Mouse (Mus musculus) lung, postnatal 0 days (tissue): Measurements from ENCODE around the gene Pcnx. TPM values are rescaled to one million over a fixed set of nuclear protein-coding genes. Genes with fewer than 3 reads are reported as not detected.

Experiments
- ATAC-seq: fragments of 200-750 bp; cut with Nextera tagmentation; 2 replicates; pipeline ENCODE4 v1.8.0; 2017; ENCODE audit warnings: moderate library complexity
- DNase-seq: peaks from one replicate; pipeline ENCODE4 v3.0.0-alpha.2; 2016; ENCODE audit warnings: low spot score
- H3K27ac ChIP-seq: fragments of 300-500 bp; sonication (generic); 2 replicates; pipeline ENCODE4 v1.5.1; 2014; ENCODE audit warnings: antibody characterized with exemption, mild to moderate bottlenecking, low read length, mixed read lengths
- H3K27me3 ChIP-seq: fragments of 300-500 bp; sonication (generic); replicated peaks from 2 replicates; pipeline ENCODE4 v1.6.1; 2014; ENCODE audit warnings: low read length, mixed read lengths; ENCODE audit not compliant: insufficient read depth
- H3K36me3 ChIP-seq: fragments of 300-500 bp; sonication (generic); 2 replicates; pipeline ENCODE4 v1.6.1; 2014; ENCODE audit warnings: low read length, mixed read lengths; ENCODE audit not compliant: insufficient read depth
- H3K4me1 ChIP-seq: fragments of 300-500 bp; sonication (generic); 2 replicates; pipeline ENCODE4 v1.6.1; 2014; ENCODE audit warnings: antibody characterized with exemption, low read depth, low read length, mixed read lengths; ENCODE audit not compliant: insufficient read depth
- H3K4me2 ChIP-seq: fragments of 300-500 bp; sonication (generic); replicated peaks from 2 replicates; pipeline ENCODE4 v1.6.1; 2014; ENCODE audit warnings: low read depth, mild to moderate bottlenecking, low read length, moderate library complexity, mixed read lengths
- H3K4me3 ChIP-seq: fragments of 300-500 bp; sonication (generic); 2 replicates; pipeline ENCODE4 v1.5.1; 2014; ENCODE audit warnings: low read depth, low read length
- H3K9ac ChIP-seq: fragments of 300-500 bp; sonication (generic); replicated peaks from 2 replicates; pipeline ENCODE4 v1.6.1; 2014; ENCODE audit warnings: low read depth, mild to moderate bottlenecking
- H3K9me3 ChIP-seq: fragments of 300-500 bp; sonication (generic); 2 replicates; pipeline ENCODE4 v1.6.1; 2016; ENCODE audit warnings: low read length, mixed read lengths
- CTCF ChIP-seq: IDR thresholded peaks from 2 replicates; pipeline ENCODE4 v1.5.1; 2016; ENCODE audit warnings: antibody characterized with exemption, mild to moderate bottlenecking
- EP300 ChIP-seq: IDR thresholded peaks from 2 replicates; pipeline ENCODE4 v1.6.1; 2016; ENCODE audit warnings: antibody characterized with exemption, mild to moderate bottlenecking, control low read depth
- WGBS: fragments of 180-500 bp; shearing (Covaris S2); extraction: QIAGEN DNeasy Blood & Tissue Kit; methylation state at CpG from one replicate; pipeline ENCODE4 v1.1.7; 2014; 5-methylcytosine and 5-hydroxymethylcytosine counted together
- polyA plus RNA-seq: library from polyadenylated mRNA; unstranded; fragments of >200 nt; fragmentation: Nextera tagmentation; extraction: Ambion mirVana; gene quantifications from 2 replicates; pipeline ENCODE4 v1.2.1, GENCODE M21; 2015

Pcnx gene
- polyA plus RNA-seq, 1 experiment from 2014 or later, result 13.5 TPM

- H3K36me3 ChIP-seq, result no peaks in the 10 kb centered on the region
- no peaks in the 10 kb centered on the region for H3K27me3 ChIP-seq
- no peak for ATAC-seq
- H3K4me2 ChIP-seq, result no peak overlapping the region
- WGBS, result 52% methylated on average over 4 of the region's 4 CpGs
- H3K27ac ChIP-seq, result no peak overlapping the region
- DNase-seq, result no peak
- H3K4me1 ChIP-seq, result no peaks in the 10 kb centered on the region
- no peak for TF ChIP-seq EP300
- no peak overlapping the region for H3K9ac ChIP-seq
- H3K4me3 ChIP-seq, result no peak overlapping the region
- H3K9me3 ChIP-seq, result no peaks in the 10 kb centered on the region
Observed at GRCm38 (mm10) chr12:81822176-81822575, 37.6 kb upstream of the Pcnx start.

- Histone ChIP-seq H3K9me3 (no peaks in the 10 kb centered on the region), H3K27me3 (no peaks in the 10 kb centered on the region), H3K4me1 (no peaks in the 10 kb centered on the region), H3K9ac (no peak overlapping the region), H3K36me3 (no peaks in the 10 kb centered on the region), H3K4me3 (no peak overlapping the region), H3K4me2 (no peak overlapping the region), H3K27ac (no peak overlapping the region)
- no peak for TF ChIP-seq CTCF
- no peak for DNase-seq
- WGBS, result 87% methylated on average over 4 of the region's 4 CpGs
- no peak for ATAC-seq
Observed at GRCm38 (mm10) chr12:81822778-81823480, 36.9 kb upstream of the Pcnx start.

- 80% methylated on average over 2 of the region's 2 CpGs for WGBS
- DNase-seq, result no peak
- Histone ChIP-seq H3K9ac (no peak overlapping the region), H3K36me3 (no peaks in the 10 kb centered on the region), H3K27me3 (no peaks in the 10 kb centered on the region), H3K9me3 (no peaks in the 10 kb centered on the region), H3K4me2 (no peak overlapping the region), H3K4me1 (no peaks in the 10 kb centered on the region), H3K27ac (no peak overlapping the region), H3K4me3 (no peak overlapping the region)
- ATAC-seq, result no peak
- TF ChIP-seq CTCF, result no peak
- no peak for TF ChIP-seq EP300
Observed at GRCm38 (mm10) chr12:81828355-81828754, 31.5 kb upstream of the Pcnx start.

GRCm38 (mm10) chr12:81832039-81832738 lies 27.6 kb upstream of the Pcnx start:
- ATAC-seq, result no peak
- 48% methylated on average over 5 of the region's 5 CpGs for WGBS

GRCm38 (mm10) chr12:81833094-81833493 lies 26.7 kb upstream of the Pcnx start:
- WGBS, result 91% methylated on average over 2 of the region's 2 CpGs
- Histone ChIP-seq H3K36me3 (no peaks in the 10 kb centered on the region), H3K27ac (no peak overlapping the region), H3K9ac (no peak overlapping the region), H3K4me1 (no peaks in the 10 kb centered on the region), H3K4me3 (no peak overlapping the region), H3K4me2 (no peak overlapping the region), H3K27me3 (no peaks in the 10 kb centered on the region), H3K9me3 (no peaks in the 10 kb centered on the region)
- TF ChIP-seq EP300, result no peak
- TF ChIP-seq CTCF, result no peak
- no peak for DNase-seq
- ATAC-seq, result no peak

More at GRCm38 (mm10) chr12:81832039-81832738, 27.6 kb upstream of the Pcnx start:
- no peak overlapping the region for H3K4me3 ChIP-seq
- H3K9me3 ChIP-seq, result no peaks in the 10 kb centered on the region
- H3K27me3 ChIP-seq, result no peaks in the 10 kb centered on the region
- H3K4me2 ChIP-seq, result no peak overlapping the region
- no peak for TF ChIP-seq CTCF
- TF ChIP-seq EP300, result no peak
- H3K27ac ChIP-seq, result no peak overlapping the region
- no peaks in the 10 kb centered on the region for H3K36me3 ChIP-seq
- DNase-seq, result no peak
- H3K4me1 ChIP-seq, result no peaks in the 10 kb centered on the region
- H3K9ac ChIP-seq, result no peak overlapping the region

- no peak overlapping the region for H3K4me2 ChIP-seq
- 68% methylated on average over 8 of the region's 8 CpGs for WGBS
- ATAC-seq, result no peak
Observed at GRCm38 (mm10) chr12:81836162-81836561, 23.7 kb upstream of the Pcnx start.

More at GRCm38 (mm10) chr12:81836162-81836561, 23.7 kb upstream of the Pcnx start:
- H3K4me1 ChIP-seq, result no peaks in the 10 kb centered on the region
- H3K9ac ChIP-seq, result no peak overlapping the region
- TF ChIP-seq CTCF (peak; percentile 66), EP300 (no peak)
- no peaks in the 10 kb centered on the region for H3K27me3 ChIP-seq
- H3K36me3 ChIP-seq, result no peaks in the 10 kb centered on the region
- no peaks in the 10 kb centered on the region for H3K9me3 ChIP-seq
- H3K4me3 ChIP-seq, result no peak overlapping the region
- no peak overlapping the region for H3K27ac ChIP-seq
- peak; percentile 57 for DNase-seq
